Mouse (Mus musculus): ENCODE measurements around the gene Uxs1. TPM values are rescaled to one million over a fixed set of nuclear protein-coding genes. Genes with fewer than 3 reads are reported as not detected.

The Uxs1 gene
- polyA plus RNA-seq, 1 experiment from 2014 or later, result 18.2 TPM

GRCm38 (mm10) chr1:43764481-43764880 lies 63.1 kb downstream of the Uxs1 start:
- Histone ChIP-seq H3K4me1 (replicated peaks) (no peaks in the 10 kb centered on the region), H3K4me2 (no peak overlapping the region), H3K27ac (replicated peaks) (no peak overlapping the region), H3K27me3 (no peaks in the 10 kb centered on the region), H3K36me3 (peaks cover 53% of the 10 kb centered on the region), H3K4me3 (no peak overlapping the region), H3K9ac (no peak overlapping the region), H3K9me3 (no peaks in the 10 kb centered on the region)
- WGBS, result 91% methylated on average over 2 of the region's 2 CpGs
- no peak for ATAC-seq (ENCODE audit: low read depth)

- Histone ChIP-seq H3K4me3 (no peak overlapping the region), H3K27ac (replicated peaks) (no peak overlapping the region), H3K9ac (no peak overlapping the region), H3K36me3 (peaks cover 59% of the 10 kb centered on the region), H3K4me1 (replicated peaks) (0 out of 2 replicates have a peak, but pooled peaks cover 4% of the 10 kb centered on the region), H3K9me3 (no peaks in the 10 kb centered on the region), H3K4me2 (no peak overlapping the region), H3K27me3 (no peaks in the 10 kb centered on the region)
- no peak; the same call in 1 of the 2 replicates for ATAC-seq (ENCODE audit: low read depth)
Observed at GRCm38 (mm10) chr1:43760085-43760484, 67.5 kb downstream of the Uxs1 start.

- no peak for ATAC-seq (ENCODE audit: low read depth)
Observed at GRCm38 (mm10) chr1:43754448-43755312, 72.9 kb downstream of the Uxs1 start.

GRCm38 (mm10) chr1:43738519-43738894 lies 89.1 kb downstream of the Uxs1 start:
- peak; percentile 52 for ATAC-seq (ENCODE audit: low read depth)
- no peak overlapping the region for H3K4me2 ChIP-seq
- H3K9me3 ChIP-seq, result no peaks in the 10 kb centered on the region
- H3K27ac ChIP-seq (replicated peaks), result no peak overlapping the region
- no peak overlapping the region for H3K9ac ChIP-seq
- no peaks in the 10 kb centered on the region for H3K4me1 ChIP-seq (replicated peaks)
- no peak overlapping the region for H3K4me3 ChIP-seq
- H3K36me3 ChIP-seq, result no peaks in the 10 kb centered on the region
- no peaks in the 10 kb centered on the region for H3K27me3 ChIP-seq
- 81% methylated on average over 10 of the region's 10 CpGs for WGBS

More at GRCm38 (mm10) chr1:43754448-43755312, 72.9 kb downstream of the Uxs1 start:
- no peak overlapping the region for H3K4me3 ChIP-seq
- 0 out of 2 replicates have a peak, but pooled peaks cover 4% of the 10 kb centered on the region for H3K4me1 ChIP-seq (replicated peaks)
- WGBS, result 90% methylated on average over 8 of the region's 8 CpGs
- no peaks in the 10 kb centered on the region for H3K9me3 ChIP-seq
- no peak overlapping the region for H3K9ac ChIP-seq
- no peak overlapping the region for H3K27ac ChIP-seq (replicated peaks)
- H3K36me3 ChIP-seq, result peaks cover 66% of the 10 kb centered on the region
- H3K27me3 ChIP-seq, result no peaks in the 10 kb centered on the region
- no peak overlapping the region for H3K4me2 ChIP-seq

GRCm38 (mm10) chr1:43737812-43738518 lies 89.6 kb downstream of the Uxs1 start:
- no peak overlapping the region for H3K4me3 ChIP-seq
- H3K9me3 ChIP-seq, result no peaks in the 10 kb centered on the region
- no peak overlapping the region for H3K27ac ChIP-seq (replicated peaks)
- H3K4me1 ChIP-seq (replicated peaks), result no peaks in the 10 kb centered on the region
- no peak overlapping the region for H3K4me2 ChIP-seq
- no peaks in the 10 kb centered on the region for H3K36me3 ChIP-seq
- WGBS, result 75% methylated on average over 7 of the region's 7 CpGs
- ATAC-seq (ENCODE audit: low read depth), result peak; percentile 64
- H3K27me3 ChIP-seq, result no peaks in the 10 kb centered on the region
- no peak overlapping the region for H3K9ac ChIP-seq

GRCm38 (mm10) chr1:43732657-43733056 lies 94.9 kb downstream of the Uxs1 start:
- ATAC-seq (ENCODE audit: low read depth), result no peak
- Histone ChIP-seq H3K4me2 (no peak overlapping the region), H3K9me3 (no peaks in the 10 kb centered on the region), H3K9ac (no peak overlapping the region), H3K27ac (replicated peaks) (no peak overlapping the region), H3K36me3 (no peaks in the 10 kb centered on the region), H3K4me1 (replicated peaks) (peaks cover 21% of the 10 kb centered on the region), H3K4me3 (no peak overlapping the region), H3K27me3 (no peaks in the 10 kb centered on the region)
- WGBS, result 61% methylated on average over 1 of the region's 1 CpGs

GRCm38 (mm10) chr1:43732100-43732499 lies 95.5 kb downstream of the Uxs1 start:
- Histone ChIP-seq H3K4me2 (no peak overlapping the region), H3K36me3 (no peaks in the 10 kb centered on the region), H3K4me1 (replicated peaks) (peaks cover 21% of the 10 kb centered on the region), H3K27me3 (no peaks in the 10 kb centered on the region), H3K27ac (replicated peaks) (no peak overlapping the region), H3K4me3 (no peak overlapping the region), H3K9me3 (no peaks in the 10 kb centered on the region), H3K9ac (no peak overlapping the region)
- ATAC-seq (ENCODE audit: low read depth), result no peak
- WGBS, result 86% methylated on average over 4 of the region's 4 CpGs

- H3K9me3 ChIP-seq, result no peaks in the 10 kb centered on the region
- no peak within 1 kb of the TSS for H3K9ac ChIP-seq
- peak; percentile 93 for ATAC-seq (ENCODE audit: low read depth)
- peaks cover 21% of the 10 kb centered on the region for H3K4me1 ChIP-seq (replicated peaks)
- H3K27ac ChIP-seq (replicated peaks), result no peak within 1 kb of the TSS
- WGBS, result 42% methylated on average over 16 of the region's 16 CpGs
- H3K27me3 ChIP-seq, result no peaks in the 10 kb centered on the region
- H3K4me3 ChIP-seq, result no peak within 1 kb of the TSS
- H3K4me2 ChIP-seq, result no peak within 1 kb of the TSS
- no peaks in the 10 kb centered on the region for H3K36me3 ChIP-seq
Observed at GRCm38 (mm10) chr1:43730491-43730924, 97.1 kb downstream of the Uxs1 start, which contains the start of gene 1500015O10Rik. 1500015O10Rik (plus strand) TSS chr1:43730602.

GRCm38 (mm10) chr1:43722459-43722858 lies 105.1 kb downstream of the Uxs1 start:
- 75% methylated on average over 1 of the region's 1 CpGs for WGBS
- no peak for ATAC-seq (ENCODE audit: low read depth)

GRCm38 (mm10) chr1:43718793-43719192 lies 108.8 kb downstream of the Uxs1 start:
- Histone ChIP-seq H3K27me3 (no peaks in the 10 kb centered on the region), H3K9ac (no peak overlapping the region), H3K4me1 (replicated peaks) (no peaks in the 10 kb centered on the region), H3K9me3 (no peaks in the 10 kb centered on the region), H3K4me3 (no peak overlapping the region), H3K4me2 (no peak overlapping the region), H3K27ac (replicated peaks) (no peak overlapping the region), H3K36me3 (no peaks in the 10 kb centered on the region)
- WGBS, result 60% methylated on average over 2 of the region's 2 CpGs
- ATAC-seq (ENCODE audit: low read depth), result no peak

More at GRCm38 (mm10) chr1:43722459-43722858, 105.1 kb downstream of the Uxs1 start:
- H3K9ac ChIP-seq, result no peak overlapping the region
- no peak overlapping the region for H3K27ac ChIP-seq (replicated peaks)
- H3K4me1 ChIP-seq (replicated peaks), result no peaks in the 10 kb centered on the region
- H3K9me3 ChIP-seq, result no peaks in the 10 kb centered on the region
- no peak overlapping the region for H3K4me3 ChIP-seq
- H3K27me3 ChIP-seq, result no peaks in the 10 kb centered on the region
- no peak overlapping the region for H3K4me2 ChIP-seq
- no peaks in the 10 kb centered on the region for H3K36me3 ChIP-seq

GRCm38 (mm10) chr1:43717967-43718366 lies 109.6 kb downstream of the Uxs1 start:
- Histone ChIP-seq H3K4me3 (no peak overlapping the region), H3K27ac (replicated peaks) (no peak overlapping the region), H3K36me3 (no peaks in the 10 kb centered on the region), H3K27me3 (no peaks in the 10 kb centered on the region), H3K9ac (no peak overlapping the region), H3K9me3 (no peaks in the 10 kb centered on the region), H3K4me2 (no peak overlapping the region), H3K4me1 (replicated peaks) (no peaks in the 10 kb centered on the region)
- no peak for ATAC-seq (ENCODE audit: low read depth)
- 65% methylated on average over 7 of the region's 7 CpGs for WGBS

- no peak for ATAC-seq (ENCODE audit: low read depth)
- no peaks in the 10 kb centered on the region for H3K9me3 ChIP-seq
- H3K4me2 ChIP-seq, result no peak overlapping the region
- no peaks in the 10 kb centered on the region for H3K27me3 ChIP-seq
- H3K4me1 ChIP-seq (replicated peaks), result no peaks in the 10 kb centered on the region
- 88% methylated on average over 2 of the region's 2 CpGs for WGBS
- H3K4me3 ChIP-seq, result no peak overlapping the region
- no peak overlapping the region for H3K9ac ChIP-seq
- no peak overlapping the region for H3K27ac ChIP-seq (replicated peaks)
- no peaks in the 10 kb centered on the region for H3K36me3 ChIP-seq
Observed at GRCm38 (mm10) chr1:43714841-43715240, 112.8 kb downstream of the Uxs1 start.

All from neural tube, embryonic 13.5 days (tissue).